Mouse (Mus musculus) testis, adult 2 months (tissue): ENCODE results near the gene Cntn2.

Source experiments
- CTCF ChIP-seq: fragments of 200-500 bp; IDR thresholded peaks from 2 replicates; pipeline ENCODE4 v1.5.1; 2012; ENCODE audit warnings: low read depth, mild to moderate bottlenecking, inconsistent platforms, low read length, moderate library complexity; ENCODE audit not compliant: control insufficient read depth, insufficient read depth, insufficient replicate concordance
- POLR2A ChIP-seq: fragments of 200-500 bp; IDR thresholded peaks from 2 replicates; pipeline ENCODE4 v1.6.1; 2012; ENCODE audit warnings: low read depth, mild to moderate bottlenecking, inconsistent platforms, low read length, moderate library complexity; ENCODE audit not compliant: control insufficient read depth

DNA sequence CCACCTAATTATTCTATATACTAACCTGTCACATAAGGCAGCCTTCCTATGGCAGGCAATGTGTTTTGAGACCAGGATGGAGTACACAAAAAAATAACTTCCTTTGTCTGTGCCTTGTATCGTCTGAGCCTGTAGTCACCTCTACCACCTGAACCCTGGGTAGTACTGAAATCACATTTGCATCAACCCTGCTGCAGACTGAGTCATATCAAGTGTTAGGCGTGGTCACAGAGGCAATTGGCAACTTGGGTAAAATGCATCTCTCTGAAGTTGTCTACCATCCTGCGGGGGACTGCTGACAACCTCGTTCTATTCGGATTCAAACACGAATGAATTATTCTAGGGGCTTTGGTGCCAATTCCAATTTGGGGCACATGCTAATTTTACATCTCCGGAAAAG is 37.0 kb upstream of the Cntn2 start:
- TF ChIP-seq POLR2A, result no peak
- no peak for TF ChIP-seq CTCF
